Mouse (Mus musculus) hindbrain, embryonic 11.5 days (tissue): ENCODE data around the gene Nbeal1. TPM values are rescaled to one million over a fixed set of nuclear protein-coding genes. Genes with fewer than 3 reads are reported as not detected.

Experiments used
- ATAC-seq: fragments of 200-750 bp; cut with Nextera tagmentation; 2 replicates; pipeline ENCODE4 v1.8.0; 2017; ENCODE audit warnings: mild to moderate bottlenecking, moderate TSS enrichment, moderate library complexity; ENCODE audit not compliant: low FRiP score
- DNase-seq: peaks from one replicate; pipeline ENCODE4 v3.0.0-alpha.2; 2015; ENCODE audit warnings: low spot score
- H3K27ac ChIP-seq: fragments of 300-500 bp; sonication (generic); 2 replicates; pipeline ENCODE4 v1.5.1; 2014; ENCODE audit warnings: mild to moderate bottlenecking, low read depth, low read length
- H3K27me3 ChIP-seq: fragments of 300-500 bp; sonication (generic); 2 replicates; pipeline ENCODE4 v1.6.1; 2014; ENCODE audit warnings: mild to moderate bottlenecking, low read length, moderate library complexity, mixed read lengths; ENCODE audit not compliant: control insufficient read depth, insufficient read depth
- H3K36me3 ChIP-seq: fragments of 300-500 bp; sonication (generic); 2 replicates; pipeline ENCODE4 v1.6.1; 2014; ENCODE audit warnings: mild to moderate bottlenecking, low read length, moderate library complexity, mixed read lengths; ENCODE audit not compliant: control insufficient read depth, insufficient read depth
- H3K4me1 ChIP-seq: fragments of 300-500 bp; sonication (generic); replicated peaks from 2 replicates; pipeline ENCODE4 v1.6.1; 2014; ENCODE audit warnings: low read length, mixed read lengths; ENCODE audit not compliant: control insufficient read depth, insufficient read depth
- H3K4me2 ChIP-seq: fragments of 300-500 bp; sonication (generic); replicated peaks from 2 replicates; pipeline ENCODE4 v1.6.1; 2014; ENCODE audit warnings: mild to moderate bottlenecking, low read depth, low read length
- H3K4me3 ChIP-seq: fragments of 300-500 bp; sonication (generic); 2 replicates; pipeline ENCODE4 v1.5.1; 2014; ENCODE audit warnings: low read depth, low read length
- H3K9ac ChIP-seq: fragments of 300-500 bp; sonication (generic); 2 replicates; pipeline ENCODE4 v1.6.1; 2014; ENCODE audit warnings: low read depth, low read length
- H3K9me3 ChIP-seq: fragments of 300-500 bp; sonication (generic); 2 replicates; pipeline ENCODE4 v1.6.1; 2016; ENCODE audit warnings: low read length; ENCODE audit not compliant: control insufficient read depth
- WGBS: fragments of 180-500 bp; shearing (Covaris S2); extraction: QIAGEN DNeasy Blood & Tissue Kit; methylation state at CpG from one replicate; pipeline ENCODE4 v1.1.7; 2014; 5-methylcytosine and 5-hydroxymethylcytosine counted together
- polyA plus RNA-seq: library from polyadenylated mRNA; unstranded; fragments of >200 nt; fragmentation: Nextera tagmentation; extraction: Ambion mirVana; gene quantifications from 2 replicates; pipeline ENCODE4 v1.2.1, GENCODE M21; 2014

Gene Nbeal1
- 7.9 and 10.9 TPM in 2 replicates for polyA plus RNA-seq

GRCm38 (mm10) chr1:60179932-60180783 lies at the start of gene Nbeal1:
Gene Nbeal1 (plus strand): TSS chr1:60180599.
- DNase-seq: peak; percentile 99
- peak within 1 kb of the TSS; percentile 65 for H3K4me2 ChIP-seq
- peak within 1 kb of the TSS; percentile 94 for H3K27ac ChIP-seq
- H3K4me3 ChIP-seq: peak within 1 kb of the TSS; percentile 79
- ATAC-seq: peak; percentile 98
- H3K36me3 ChIP-seq: no peaks in the 10 kb centered on the region
- H3K27me3 ChIP-seq: no peaks in the 10 kb centered on the region
- peak within 1 kb of the TSS; percentile 82 for H3K9ac ChIP-seq
- no peaks in the 10 kb centered on the region for H3K4me1 ChIP-seq
- H3K9me3 ChIP-seq: no peaks in the 10 kb centered on the region
- under 1% methylated on average over 55 of the region's 74 CpGs for WGBS

GRCm38 (mm10) chr1:60137346-60137745 lies 43.1 kb upstream of the Nbeal1 start:
- Histone ChIP-seq H3K9me3 (no peaks in the 10 kb centered on the region), H3K4me3 (no peak overlapping the region), H3K27me3 (no peaks in the 10 kb centered on the region), H3K4me2 (no peak overlapping the region), H3K9ac (no peak overlapping the region), H3K4me1 (no peaks in the 10 kb centered on the region), H3K36me3 (no peaks in the 10 kb centered on the region), H3K27ac (no peak overlapping the region)
- DNase-seq: no peak
- ATAC-seq: no peak
- WGBS: 46% methylated on average over 9 of the region's 9 CpGs

- DNase-seq (peak; percentile 6), ATAC-seq (no peak)
- no peaks in the 10 kb centered on the region for H3K36me3 ChIP-seq
- no peaks in the 10 kb centered on the region for H3K9me3 ChIP-seq
- no peak overlapping the region for H3K27ac ChIP-seq
- H3K4me1 ChIP-seq: no peaks in the 10 kb centered on the region
- H3K27me3 ChIP-seq: no peaks in the 10 kb centered on the region
- no peak overlapping the region for H3K4me3 ChIP-seq
- WGBS: 69% methylated on average over 5 of the region's 5 CpGs
- no peak overlapping the region for H3K4me2 ChIP-seq
- H3K9ac ChIP-seq: no peak overlapping the region
Observed at GRCm38 (mm10) chr1:60152700-60153099, 27.7 kb upstream of the Nbeal1 start.

DNA sequence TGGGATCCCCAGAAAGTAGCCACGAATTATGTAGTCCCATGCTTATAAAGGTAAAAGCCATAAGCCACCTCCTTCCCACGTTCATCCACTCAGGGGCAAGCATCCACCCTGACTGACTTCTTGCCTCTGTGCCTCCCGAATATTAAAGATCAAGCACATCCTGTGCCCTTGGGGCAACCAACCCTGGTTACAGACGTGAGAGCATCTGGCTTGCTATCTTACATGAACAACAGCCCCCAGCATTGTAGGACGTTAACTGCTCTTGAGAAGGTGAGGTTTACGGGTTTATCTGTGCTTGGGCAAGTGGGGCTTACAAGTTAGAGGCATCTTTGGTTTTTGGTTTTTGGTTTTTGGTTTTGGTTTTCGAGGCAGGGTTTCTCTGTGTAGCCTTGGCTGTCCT lies 23.7 kb upstream of the Nbeal1 start:
- Histone ChIP-seq H3K4me2 (no peak overlapping the region), H3K4me3 (no peak overlapping the region), H3K36me3 (no peaks in the 10 kb centered on the region), H3K4me1 (no peaks in the 10 kb centered on the region), H3K27me3 (no peaks in the 10 kb centered on the region), H3K9ac (no peak overlapping the region), H3K9me3 (no peaks in the 10 kb centered on the region), H3K27ac (no peak overlapping the region)
- 82% methylated on average over 7 of the region's 7 CpGs for WGBS
- DNase-seq: no peak
- ATAC-seq: no peak

DNA sequence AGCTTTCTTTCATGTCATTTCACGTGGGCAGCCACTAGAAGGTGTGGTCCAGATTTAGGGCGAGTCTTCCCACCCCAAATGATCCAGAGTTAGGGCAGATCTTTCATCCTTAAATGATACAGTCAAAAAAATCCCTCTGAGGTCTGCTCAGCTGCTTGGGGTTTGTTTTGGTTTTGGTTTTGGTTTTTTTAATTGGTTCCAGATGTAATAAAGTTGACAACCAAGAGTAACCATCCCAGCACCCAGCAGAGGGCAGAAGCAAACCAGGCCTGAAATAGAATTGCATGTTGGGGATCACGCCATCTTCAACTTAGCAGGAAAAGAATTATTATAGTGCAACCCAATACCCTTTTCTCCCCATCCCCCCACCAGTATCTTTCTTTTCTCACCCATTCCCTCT lies 22.0 kb upstream of the Nbeal1 start:
- no peak overlapping the region for H3K27ac ChIP-seq
- H3K9ac ChIP-seq: no peak overlapping the region
- no peaks in the 10 kb centered on the region for H3K9me3 ChIP-seq
- H3K4me3 ChIP-seq: no peak overlapping the region
- no peaks in the 10 kb centered on the region for H3K4me1 ChIP-seq
- DNase-seq (peak; percentile 13), ATAC-seq (no peak)
- no peaks in the 10 kb centered on the region for H3K36me3 ChIP-seq
- no peaks in the 10 kb centered on the region for H3K27me3 ChIP-seq
- WGBS: 64% methylated on average over 3 of the region's 3 CpGs
- no peak overlapping the region for H3K4me2 ChIP-seq

DNA sequence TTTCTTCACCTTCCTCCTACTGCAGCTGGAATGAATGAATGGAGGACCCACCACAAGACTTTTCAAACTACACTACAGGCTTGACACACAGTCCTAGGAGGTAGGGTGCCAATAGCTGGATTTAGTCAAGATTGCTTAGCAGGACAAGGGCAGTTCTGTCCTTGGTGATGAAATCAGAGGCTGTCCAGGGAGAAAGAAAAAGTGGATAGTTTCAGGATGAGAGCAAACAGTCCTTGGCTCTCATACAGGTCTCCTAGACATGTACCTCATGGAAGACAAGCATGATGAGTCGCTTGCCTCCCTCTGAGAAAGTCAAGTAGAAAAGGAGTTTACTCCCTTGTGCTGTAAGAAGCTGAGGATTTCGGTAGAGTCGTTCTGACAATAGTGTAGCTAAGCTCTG lies 16.7 kb upstream of the Nbeal1 start:
- Histone ChIP-seq H3K9ac (no peak overlapping the region), H3K27ac (no peak overlapping the region), H3K9me3 (no peaks in the 10 kb centered on the region), H3K4me2 (no peak overlapping the region), H3K4me3 (no peak overlapping the region), H3K36me3 (no peaks in the 10 kb centered on the region), H3K27me3 (no peaks in the 10 kb centered on the region), H3K4me1 (no peaks in the 10 kb centered on the region)
- ATAC-seq (no peak), DNase-seq (no peak)
- 77% methylated on average over 3 of the region's 3 CpGs for WGBS

DNA sequence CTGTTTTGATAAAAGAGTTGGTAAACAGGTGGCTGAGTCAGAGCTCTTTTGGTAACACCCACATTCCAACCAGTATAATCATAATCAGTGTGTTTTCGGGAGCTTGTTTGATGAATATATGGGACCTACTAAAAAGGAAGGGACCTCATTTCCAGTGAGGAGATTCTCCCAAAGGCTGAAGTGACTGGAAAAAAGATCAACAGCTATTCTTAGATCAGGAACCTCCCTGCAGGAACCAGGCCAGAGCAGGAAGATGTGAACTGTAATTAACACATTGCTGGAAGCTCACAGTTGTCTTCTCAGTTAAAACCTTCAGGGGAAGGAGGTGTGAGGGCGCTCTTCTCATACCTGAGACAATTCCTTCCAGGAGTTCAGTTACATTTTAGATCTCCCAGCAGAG lies 10.8 kb upstream of the Nbeal1 start:
- no peaks in the 10 kb centered on the region for H3K27me3 ChIP-seq
- H3K9me3 ChIP-seq: no peaks in the 10 kb centered on the region
- no peaks in the 10 kb centered on the region for H3K4me1 ChIP-seq
- 86% methylated on average over 2 of the region's 2 CpGs for WGBS
- ATAC-seq (no peak), DNase-seq (no peak)
- H3K36me3 ChIP-seq: no peaks in the 10 kb centered on the region
- no peak overlapping the region for H3K9ac ChIP-seq
- H3K27ac ChIP-seq: no peak overlapping the region
- H3K4me2 ChIP-seq: no peak overlapping the region
- no peak overlapping the region for H3K4me3 ChIP-seq

- Histone ChIP-seq H3K36me3 (no peaks in the 10 kb centered on the region), H3K4me1 (no peaks in the 10 kb centered on the region), H3K4me2 (no peak overlapping the region), H3K9me3 (no peaks in the 10 kb centered on the region), H3K4me3 (no peak overlapping the region), H3K9ac (no peak overlapping the region), H3K27ac (no peak overlapping the region), H3K27me3 (no peaks in the 10 kb centered on the region)
- WGBS: 81% methylated on average over 2 of the region's 2 CpGs
- no peak for DNase-seq
- ATAC-seq: no peak
Observed at GRCm38 (mm10) chr1:60170251-60170650, 10.1 kb upstream of the Nbeal1 start.

- Histone ChIP-seq H3K36me3 (no peaks in the 10 kb centered on the region), H3K27me3 (no peaks in the 10 kb centered on the region), H3K4me3 (no peak overlapping the region), H3K9me3 (no peaks in the 10 kb centered on the region), H3K9ac (no peak overlapping the region), H3K4me2 (no peak overlapping the region), H3K27ac (no peak overlapping the region), H3K4me1 (no peaks in the 10 kb centered on the region)
- WGBS: 92% methylated on average over 3 of the region's 3 CpGs
- DNase-seq: no peak
- ATAC-seq: no peak
Observed at GRCm38 (mm10) chr1:60173119-60173518, 7.3 kb upstream of the Nbeal1 start.
